Mouse (Mus musculus) CH12.LX (cell line): ENCODE measurements around the gene Clasp2. TPM values are rescaled to one million over a fixed set of nuclear protein-coding genes. Genes with fewer than 3 reads are reported as not detected.

ENCODE experiments used
- DNase-seq: peaks from one replicate; pipeline ENCODE4 v3.0.0-alpha.2; 2013; ENCODE audit errors: extremely low read depth
- H3K27ac ChIP-seq: 2 replicates; pipeline ENCODE4 v1.5.1; 2012; ENCODE audit warnings: low read depth, mild to moderate bottlenecking, control low read depth, moderate library complexity; ENCODE audit not compliant: insufficient read depth
- H3K27me3 ChIP-seq: replicated peaks from 2 replicates; pipeline ENCODE3; 2012; ENCODE audit warnings: inconsistent platforms
- H3K36me3 ChIP-seq, 2 experiments: replicated peaks in 1 of 2; 2 replicates each; pipeline versions ENCODE3 to v1.6.1; 2012; ENCODE audit warnings: inconsistent platforms in 1 of 2, low read length in 1 of 2, mild to moderate bottlenecking in 1 of 2, mixed read lengths in 1 of 2, moderate library complexity in 1 of 2; ENCODE audit not compliant: control insufficient read depth in 1 of 2, insufficient read depth in 1 of 2
- H3K4me1 ChIP-seq, 2 experiments: 2 replicates each; pipeline ENCODE4 v1.6.1; 2012; ENCODE audit warnings: inconsistent platforms in 1 of 2, moderate library complexity in 1 of 2; ENCODE audit not compliant: insufficient read depth in 2 of 2, control insufficient read depth in 1 of 2
- H3K4me2 ChIP-seq: 2 replicates; pipeline ENCODE4 v1.6.1; 2012; ENCODE audit warnings: low read depth, mild to moderate bottlenecking, control low read depth; ENCODE audit not compliant: poor library complexity, insufficient read depth, severe bottlenecking
- H3K4me3 ChIP-seq, 3 experiments: fragments of 150-350 bp in 1 of 3; sonication (generic) in 1 of 3; replicated peaks in 1 of 3; 2 replicates each; pipeline versions ENCODE3 to v1.5.1; 2011 to 2012; ENCODE audit warnings: low read depth in 2 of 3, low read length in 2 of 3, mild to moderate bottlenecking in 2 of 3, moderate library complexity in 2 of 3, control low read depth in 1 of 3, improper control_type of control experiment in 1 of 3, inconsistent platforms in 1 of 3, mixed read lengths in 1 of 3; ENCODE audit not compliant: poor library complexity in 1 of 3
- H3K79me2 ChIP-seq: replicated peaks from 2 replicates; pipeline ENCODE4 v1.6.1; 2012; ENCODE audit warnings: mild to moderate bottlenecking, moderate library complexity; ENCODE audit not compliant: control insufficient read depth, poor library complexity, insufficient read depth, severe bottlenecking; ENCODE audit errors: extremely low read depth
- H3K9ac ChIP-seq: 2 replicates; pipeline ENCODE4 v1.6.1; 2012; ENCODE audit warnings: low read depth, mild to moderate bottlenecking, control low read depth, moderate library complexity; ENCODE audit not compliant: insufficient read depth
- H3K9me3 ChIP-seq: replicated peaks from 2 replicates; pipeline ENCODE3; 2012; ENCODE audit warnings: low read length, inconsistent platforms, mixed read lengths
- CHD2 ChIP-seq: IDR thresholded peaks from 2 replicates; pipeline ENCODE4 v1.6.1; 2011; ENCODE audit warnings: low read length, improper control_type of control experiment
- CTCF ChIP-seq, 2 experiments: IDR thresholded peaks in 1 of 2; conservative IDR thresholded peaks in 1 of 2; 2 replicates each; pipeline ENCODE4 v1.5.1; 2011 to 2012; ENCODE audit warnings: low read depth in 2 of 2, low read length in 2 of 2, improper control_type of control experiment in 1 of 2, inconsistent platforms in 1 of 2, mild to moderate bottlenecking in 1 of 2, moderate library complexity in 1 of 2
- E2F4 ChIP-seq: IDR thresholded peaks from 2 replicates; pipeline ENCODE4 v1.6.1; 2011; ENCODE audit warnings: low read depth, low read length, improper control_type of control experiment; ENCODE audit not compliant: insufficient replicate concordance
- GABPA ChIP-seq: IDR thresholded peaks from 2 replicates; pipeline ENCODE4 v1.6.1; 2012; ENCODE audit warnings: low read depth, low read length, improper control_type of control experiment, inconsistent platforms; ENCODE audit not compliant: insufficient replicate concordance
- JUN ChIP-seq: IDR thresholded peaks from 2 replicates; pipeline ENCODE4 v1.6.1; 2011; ENCODE audit warnings: low read depth, mild to moderate bottlenecking, low read length, improper control_type of control experiment, moderate library complexity; ENCODE audit not compliant: insufficient read depth
- MAFK ChIP-seq: IDR thresholded peaks from 2 replicates; pipeline ENCODE4 v1.6.1; 2011; ENCODE audit warnings: low read length, improper control_type of control experiment; ENCODE audit not compliant: insufficient replicate concordance
- MEF2A ChIP-seq: IDR thresholded peaks from 2 replicates; pipeline ENCODE4 v1.6.1; 2014; ENCODE audit warnings: low read depth, mild to moderate bottlenecking, inconsistent platforms, low read length, improper control_type of control experiment, borderline replicate concordance
- MYC ChIP-seq: IDR thresholded peaks from 2 replicates; pipeline ENCODE4 v1.6.1; 2011; ENCODE audit warnings: low read depth, mild to moderate bottlenecking, improper control_type of control experiment, low read length
- NRF1 ChIP-seq: IDR thresholded peaks from 2 replicates; pipeline ENCODE4 v1.6.1; 2014; ENCODE audit warnings: low read depth, mild to moderate bottlenecking, inconsistent platforms, low read length, improper control_type of control experiment, moderate library complexity
- UBTF ChIP-seq: IDR thresholded peaks from 2 replicates; pipeline ENCODE4 v1.6.1; 2012; ENCODE audit warnings: low read depth, mild to moderate bottlenecking, inconsistent platforms, low read length, improper control_type of control experiment, moderate library complexity
- USF1 ChIP-seq: IDR thresholded peaks from 2 replicates; pipeline ENCODE4 v1.6.1; 2014; ENCODE audit warnings: low read depth, mild to moderate bottlenecking, inconsistent platforms, low read length, improper control_type of control experiment
- USF2 ChIP-seq: conservative IDR thresholded peaks from 2 replicates; pipeline ENCODE4 v1.6.1; 2011; ENCODE audit warnings: low read depth, low read length, improper control_type of control experiment
- ZMIZ1 ChIP-seq: IDR thresholded peaks from 2 replicates; pipeline ENCODE4 v1.6.1; 2012; ENCODE audit warnings: low read depth, mild to moderate bottlenecking, inconsistent platforms, low read length, improper control_type of control experiment
- dilution Hi-C: fragments of 300-500 bp; cut with MboI; formaldehyde crosslinking; loops from 2 replicates; pipeline ENCODE4 v1.14.3; 2020; ENCODE audit warnings: low sequenced_read_pairs; ENCODE audit not compliant: extremely low pct_unique_long_range_greater_than_20kb, extremely low pct_ligation_motif_present
- in situ Hi-C: fragments of 300-500 bp; cut with MboI; formaldehyde crosslinking; loops from 3 replicates; pipeline ENCODE4 v1.14.3; 2019; ENCODE audit warnings: low sequenced_read_pairs, low pct_ligation_motif_present, low pct_unique_long_range_greater_than_20kb, mixed read lengths
- polyA plus RNA-seq: library from polyadenylated mRNA; unstranded; fragments of >175 nt; gene quantifications from 2 replicates; pipeline ENCODE4 v1.2.1, GENCODE M21; 2012; ENCODE audit warnings: low read depth; ENCODE audit not compliant: insufficient read length
- total RNA-seq, 2 experiments: library from RNA; depleted of rRNA; stranded (reverse); fragments of 300-350 nt in 1 of 2; fragments of >200 nt in 1 of 2; gene quantifications; 2 replicates each; pipeline ENCODE4 v1.2.3; 2012 to 2014

Clasp2 gene
- total and polyA plus RNA-seq, 3 experiments: 23.9 to 32.4 (median 27.0) TPM

GRCm38 (mm10) chr9:113968967-113969366, 227.7 kb downstream of the Clasp2 start:
- 0 out of 2 replicates have a peak, but pooled peaks cover 3% of the 10 kb centered on the region for H3K79me2 ChIP-seq
- peaks cover 75 to 95% of the 10 kb centered on the region in 2 experiments for H3K36me3 ChIP-seq
- in situ Hi-C loops: no loop called here
- no peak overlapping the region for H3K4me3 ChIP-seq
- no peaks in the 10 kb centered on the region for H3K9me3 ChIP-seq
- TF ChIP-seq USF1: no peak
- TF ChIP-seq GABPA: no peak
- no peak for TF ChIP-seq NRF1
- no peak for TF ChIP-seq CTCF (conservative IDR thresholded peaks at IDR 0.05 in 1 of 2, IDR thresholded peaks at IDR 0.05 in 1 of 2; ENCODE audit: low read depth in 2 of 2, low read length in 2 of 2)
- no peak for TF ChIP-seq E2F4
- no peak for TF ChIP-seq ZMIZ1
- TF ChIP-seq CHD2: no peak
- TF ChIP-seq MYC: no peak
- no peak for TF ChIP-seq USF2
- no peak for TF ChIP-seq JUN
- TF ChIP-seq UBTF: no peak
- TF ChIP-seq MEF2A: no peak
- no peak for TF ChIP-seq MAFK
- no peak overlapping the region for H3K4me2 ChIP-seq
- H3K4me1 ChIP-seq: peaks cover 2 to 6% of the 10 kb centered on the region in 2 experiments; a peak in 2 of 4 replicates
- no peaks in the 10 kb centered on the region for H3K27me3 ChIP-seq
- no peak overlapping the region for H3K27ac ChIP-seq
- DNase-seq: no peak
- H3K9ac ChIP-seq: no peak overlapping the region
- dilution Hi-C loops: no loop called here

Other genes with a start within 250 kb of the Clasp2 start
- 29.4 and 29.5 TPM in 2 replicates for gene Pdcd6ip, start 33.2 kb upstream of the Clasp2 start, total RNA-seq (2012; rRNA removed)
- gene Pdcd6ip, start 33.2 kb upstream of the Clasp2 start, total RNA-seq (2014; rRNA removed): 23.3 and 25.9 TPM in 2 replicates
- 75.3 and 75.6 TPM in 2 replicates for gene Pdcd6ip, start 33.2 kb upstream of the Clasp2 start, polyA plus RNA-seq
- gene Ubp1, start 189.5 kb downstream of the Clasp2 start, total RNA-seq (2012; rRNA removed): 42.0 and 43.9 TPM in 2 replicates
- 51.1 and 62.0 TPM in 2 replicates for gene Ubp1, start 189.5 kb downstream of the Clasp2 start, total RNA-seq (2014; rRNA removed)
- gene Ubp1, start 189.5 kb downstream of the Clasp2 start, polyA plus RNA-seq: 73.0 and 73.4 TPM in 2 replicates